Mouse (Mus musculus): ENCODE data around the gene Olfr1331. TPM values are rescaled to one million over a fixed set of nuclear protein-coding genes. Genes with fewer than 3 reads are reported as not detected.

Gene Olfr1331
- total RNA-seq (2023), result not detected

DNA sequence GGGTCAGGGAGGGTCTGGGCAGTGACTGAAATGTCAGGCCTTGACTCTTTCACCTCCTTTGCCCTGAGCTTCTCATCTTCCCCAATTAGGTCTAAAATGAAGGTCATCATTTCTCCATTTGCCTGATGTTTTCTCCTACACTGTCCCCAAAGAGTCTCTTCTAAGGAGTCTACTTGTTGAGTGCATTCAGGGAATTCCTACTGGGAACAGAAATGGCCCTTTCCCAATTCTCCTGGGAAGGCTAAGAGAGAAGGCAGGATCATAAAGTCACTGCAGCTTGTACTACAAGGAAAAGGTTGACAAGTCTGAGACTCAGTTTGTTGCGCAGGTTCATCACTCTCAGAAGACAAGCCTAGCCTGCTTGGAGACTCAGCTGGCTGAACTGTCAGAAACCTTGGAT, at the start of gene Olfr1331:
Gene Olfr1331, plus strand, starts transcription at position 301 of the 400 bp plus-strand sequence.

DNA sequence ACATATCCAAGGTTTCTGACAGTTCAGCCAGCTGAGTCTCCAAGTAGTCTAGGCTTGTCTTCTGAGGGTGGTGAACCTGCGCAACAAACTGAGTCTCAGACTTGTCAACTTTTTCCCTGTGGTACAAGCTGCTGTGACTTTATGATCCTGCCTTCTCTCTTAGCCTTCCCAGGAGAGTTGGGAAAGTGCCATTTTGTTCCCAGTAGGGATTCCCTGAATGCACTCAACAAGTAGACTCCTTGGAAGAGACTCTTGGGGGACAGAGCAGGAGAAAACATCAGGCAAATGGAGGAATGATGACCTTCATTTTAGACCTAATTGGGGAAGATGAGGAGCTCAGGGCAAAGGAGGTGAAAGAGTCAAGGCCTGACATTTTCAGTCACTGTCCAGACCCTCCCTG, 28.3 kb upstream of the Olfr1331 start, which contains the start of gene Olfr1333:
Gene Olfr1333, minus strand, starts transcription at position 101 of the 400 bp plus-strand sequence.

DNA sequence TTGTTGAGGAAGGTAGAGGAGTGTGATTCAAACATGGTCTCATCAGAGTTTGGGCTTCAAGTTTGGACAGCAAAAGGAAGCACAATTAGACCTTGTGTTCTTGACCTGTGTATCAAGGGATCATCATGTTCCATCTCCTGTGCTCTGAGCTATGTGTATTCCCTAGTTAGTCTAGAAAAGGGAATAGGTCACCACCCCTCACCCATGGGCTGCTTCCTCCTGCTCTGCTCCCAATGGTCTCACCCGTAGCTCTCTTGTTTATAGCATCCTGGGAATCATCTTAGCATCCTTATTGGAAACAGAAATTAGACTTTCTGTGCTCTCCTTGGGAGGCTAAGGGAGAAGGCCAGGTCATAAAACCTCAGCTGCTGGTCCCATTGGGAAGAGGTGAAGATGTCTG, 23.8 kb downstream of the Olfr1331 start, which contains the start of gene Olfr1330:
Gene Olfr1330, plus strand, starts transcription at position 301 of the 400 bp plus-strand sequence.

DNA sequence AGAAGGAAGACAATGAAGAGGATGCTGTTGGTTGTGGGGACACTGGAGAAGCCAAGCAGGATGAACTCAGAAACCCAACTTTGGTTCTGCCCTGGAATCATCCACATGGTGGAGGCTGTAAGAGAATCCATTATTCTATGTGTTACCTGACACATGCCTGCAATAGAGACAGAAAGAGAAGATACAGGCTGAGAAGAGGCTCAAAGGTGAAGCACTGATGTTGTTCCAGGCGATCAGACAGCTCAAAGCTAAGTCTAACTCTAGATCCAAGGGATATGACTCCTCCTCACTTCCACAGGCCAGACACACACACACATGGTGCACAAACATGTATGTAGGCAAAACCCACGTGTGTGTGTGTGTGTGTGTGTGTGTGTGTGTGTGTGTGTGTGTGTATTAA, 52.9 kb downstream of the Olfr1331 start, which contains the start of gene Olfr1329:
Gene Olfr1329, minus strand, starts transcription at position 101 of the 400 bp plus-strand sequence.

Other genes starting within 250 kb of the Olfr1331 start
- gene Cfap57, start 243.9 kb upstream of the Olfr1331 start, total RNA-seq (2023), result 1 to 10 TPM; 2.1 to 3.0 TPM
- gene Ebna1bp2, start 243.8 kb upstream of the Olfr1331 start, total RNA-seq (2023), result 10 to 100 TPM; 42.1 to 46.5 TPM
- gene Olfr62, start 205.7 kb upstream of the Olfr1331 start, total RNA-seq (2023), result not detected
- gene Olfr1342, start 171.9 kb upstream of the Olfr1331 start, total RNA-seq (2023), result not detected
- gene Olfr1341, start 161.1 kb upstream of the Olfr1331 start, total RNA-seq (2023), result not detected
- gene Olfr1340, start 144.5 kb upstream of the Olfr1331 start, total RNA-seq (2023), result not detected
- not detected for gene Olfr1339, start 132.5 kb upstream of the Olfr1331 start, total RNA-seq (2023)
- gene Olfr1338, start 105.9 kb upstream of the Olfr1331 start, total RNA-seq (2023), result not detected
- not detected for gene Olfr1337, start 82.1 kb upstream of the Olfr1331 start, total RNA-seq (2023)
- not detected for gene Olfr1335, start 54.7 kb upstream of the Olfr1331 start, total RNA-seq (2023)
- not detected for gene Olfr1333, start 28.4 kb upstream of the Olfr1331 start, total RNA-seq (2023)
- gene Olfr1330, start 23.9 kb downstream of the Olfr1331 start, total RNA-seq (2023), result not detected
- gene Olfr1329, start 52.8 kb downstream of the Olfr1331 start, total RNA-seq (2023), result not detected
- gene Olfr1328, start 74.0 kb downstream of the Olfr1331 start, total RNA-seq (2023), result not detected
- gene Lao1, start 96.9 kb downstream of the Olfr1331 start, total RNA-seq (2023), result not detected
- gene Slc2a1, start 244.1 kb downstream of the Olfr1331 start, total RNA-seq (2023), result 10 to 100 TPM; 30.0 to 30.1 TPM

All from neutrophil, adult 59 days (primary cell).